Mouse (Mus musculus): ENCODE measurements around the gene Sim1. TPM values are rescaled to one million over a fixed set of nuclear protein-coding genes. Genes with fewer than 3 reads are reported as not detected.

The Sim1 gene
- total and polyA plus RNA-seq, 2 experiments from 2014 or later = 0.09 to 0.52 TPM

DNA sequence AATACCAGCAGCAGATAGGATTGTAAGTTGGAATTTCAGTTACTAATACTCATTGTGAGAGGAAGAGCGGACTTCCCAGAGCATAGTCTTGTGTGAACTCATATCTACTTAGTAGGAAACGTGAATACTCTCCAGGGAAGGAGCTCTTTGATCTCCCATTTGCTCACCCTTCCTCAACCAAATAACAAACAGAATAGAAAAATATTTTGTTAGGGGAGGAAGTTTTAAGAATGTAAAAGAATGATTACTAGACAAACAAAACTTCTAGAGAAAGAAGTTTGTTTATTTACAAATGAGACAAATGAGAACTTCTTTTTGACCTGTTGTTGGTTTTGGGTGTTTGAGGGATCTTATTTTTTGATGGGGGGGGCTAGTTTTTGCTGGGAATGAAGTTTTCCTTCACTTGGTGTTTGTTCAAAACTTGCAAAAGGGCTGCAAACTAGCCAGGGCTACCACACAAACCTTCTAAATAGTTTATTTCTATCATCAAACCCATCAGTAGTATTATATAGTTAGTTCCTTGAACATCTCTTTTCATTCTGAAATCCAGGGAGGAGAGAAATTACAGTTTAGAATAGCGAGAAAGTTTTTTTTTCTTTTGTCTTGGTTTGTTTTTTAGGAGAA lies 2.3 kb downstream of the Sim1 start:
- Histone ChIP-seq H3K27ac (no peak overlapping the region), H3K4me1 (ENCODE audit: insufficient read depth, low read length) (peaks cover 3% of the 10 kb centered on the region; the same call in 1 of the 2 replicates), H3K4me3 (ENCODE audit: low read length) (no peak overlapping the region), H3K9me3 (ENCODE audit: low read length) (no peaks in the 10 kb centered on the region), H3K27me3 (ENCODE audit: insufficient read depth, low read length) (peaks cover 89% of the 10 kb centered on the region), H3K4me2 (ENCODE audit: low read depth, low read length) (no peak overlapping the region), H3K36me3 (ENCODE audit: insufficient read depth, low read length) (no peaks in the 10 kb centered on the region), H3K9ac (replicated peaks; ENCODE audit: low read length) (no peak overlapping the region)
- TF ChIP-seq CTCF (IDR thresholded peaks at IDR 0.05; ENCODE audit: low read depth) = no peak
- DNase-seq (ENCODE audit: low spot score) = no peak
- ATAC-seq = no peak
- WGBS = 11% methylated on average over 3 of the region's 3 CpGs

DNA sequence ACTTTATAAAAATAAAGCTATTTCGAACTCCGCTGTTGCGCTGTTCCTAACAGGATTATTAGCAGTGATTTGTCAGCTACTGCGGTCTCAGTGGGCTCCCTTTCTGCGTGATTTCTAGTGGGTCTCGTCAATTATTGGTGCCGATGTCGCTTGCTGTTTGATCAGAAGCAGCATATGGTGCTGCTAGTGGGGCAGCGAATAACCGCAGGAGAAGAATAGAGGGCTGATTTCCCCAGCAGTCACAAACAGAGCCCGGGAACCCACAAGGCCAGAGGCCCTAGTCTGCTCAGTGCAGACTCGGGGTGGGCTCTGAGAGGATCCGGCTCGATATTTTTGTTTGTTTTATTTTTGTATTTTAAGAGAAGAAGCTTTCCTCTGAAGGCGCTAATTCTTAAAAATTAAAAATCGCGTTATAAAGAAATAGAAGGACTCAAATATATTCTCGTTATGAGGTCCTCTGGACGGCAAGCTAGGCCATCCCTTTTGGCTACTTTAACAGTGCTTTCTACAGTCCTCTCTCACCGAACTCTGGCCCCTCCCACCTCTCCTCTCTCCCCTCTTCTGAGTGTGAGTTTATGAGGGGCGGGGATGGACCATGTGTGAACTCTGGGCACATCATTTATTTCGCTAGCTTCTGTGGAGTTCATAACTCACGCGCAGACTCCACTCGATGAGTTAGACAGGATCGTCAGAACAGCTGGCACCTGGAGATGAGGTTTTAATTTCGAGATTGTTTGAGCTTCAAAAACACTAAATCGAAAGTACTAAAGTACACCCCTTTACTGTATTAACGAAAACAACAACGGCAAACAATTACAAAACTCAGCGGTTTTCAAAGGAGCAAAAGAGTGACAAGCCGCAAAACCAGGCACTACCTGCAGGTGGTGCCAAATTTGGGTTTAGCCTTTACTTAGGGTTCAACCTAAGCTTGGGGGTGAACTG lies 3.2 kb downstream of the Sim1 start:
- Histone ChIP-seq H3K4me2 (ENCODE audit: low read depth, low read length) (no peak overlapping the region), H3K27me3 (ENCODE audit: insufficient read depth, low read length) (peaks cover 88% of the 10 kb centered on the region), H3K4me1 (ENCODE audit: insufficient read depth, low read length) (peaks cover 3% of the 10 kb centered on the region; the same call in 1 of the 2 replicates), H3K36me3 (ENCODE audit: insufficient read depth, low read length) (no peaks in the 10 kb centered on the region), H3K9ac (replicated peaks; ENCODE audit: low read length) (no peak overlapping the region), H3K4me3 (ENCODE audit: low read length) (no peak overlapping the region), H3K9me3 (ENCODE audit: low read length) (no peaks in the 10 kb centered on the region), H3K27ac (no peak overlapping the region)
- WGBS = 2% methylated on average over 32 of the region's 32 CpGs
- ATAC-seq (no peak), DNase-seq (ENCODE audit: low spot score) (peak; percentile 62)
- TF ChIP-seq CTCF (IDR thresholded peaks at IDR 0.05; ENCODE audit: low read depth) = peak; percentile 58

DNA sequence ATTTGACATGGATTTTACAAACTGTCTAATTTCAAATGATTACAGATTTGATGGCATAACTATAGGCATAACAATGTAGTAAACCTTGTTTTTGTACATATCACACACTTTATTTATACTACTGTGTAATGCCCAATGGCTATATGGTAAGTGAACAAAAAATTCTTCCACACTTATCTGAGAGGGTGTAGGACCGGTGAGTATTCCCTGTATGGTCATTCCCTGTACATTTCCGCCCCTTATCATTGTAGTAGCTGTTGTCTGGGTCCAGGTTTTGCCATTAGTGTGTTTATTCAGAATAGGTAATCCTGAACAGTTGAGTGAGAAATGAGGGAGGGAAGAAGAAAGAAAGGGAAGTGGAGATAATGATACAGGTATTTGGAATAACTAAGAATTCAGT lies 4.1 kb downstream of the Sim1 start:
- no peak overlapping the region for H3K27ac ChIP-seq
- no peaks in the 10 kb centered on the region for H3K9me3 ChIP-seq (ENCODE audit: low read length)
- no peak overlapping the region for H3K4me2 ChIP-seq (ENCODE audit: low read depth, low read length)
- H3K9ac ChIP-seq (replicated peaks; ENCODE audit: low read length) = no peak overlapping the region
- no peaks in the 10 kb centered on the region for H3K36me3 ChIP-seq (ENCODE audit: insufficient read depth, low read length)
- WGBS = 19% methylated on average over 2 of the region's 2 CpGs
- H3K4me3 ChIP-seq (ENCODE audit: low read length) = no peak overlapping the region
- no peak for TF ChIP-seq CTCF (IDR thresholded peaks at IDR 0.05; ENCODE audit: low read depth)
- no peak for DNase-seq (ENCODE audit: low spot score)
- H3K4me1 ChIP-seq (ENCODE audit: insufficient read depth, low read length) = peaks cover 3% of the 10 kb centered on the region; the same call in 1 of the 2 replicates
- peaks cover 80% of the 10 kb centered on the region for H3K27me3 ChIP-seq (ENCODE audit: insufficient read depth, low read length)
- no peak for ATAC-seq

DNA sequence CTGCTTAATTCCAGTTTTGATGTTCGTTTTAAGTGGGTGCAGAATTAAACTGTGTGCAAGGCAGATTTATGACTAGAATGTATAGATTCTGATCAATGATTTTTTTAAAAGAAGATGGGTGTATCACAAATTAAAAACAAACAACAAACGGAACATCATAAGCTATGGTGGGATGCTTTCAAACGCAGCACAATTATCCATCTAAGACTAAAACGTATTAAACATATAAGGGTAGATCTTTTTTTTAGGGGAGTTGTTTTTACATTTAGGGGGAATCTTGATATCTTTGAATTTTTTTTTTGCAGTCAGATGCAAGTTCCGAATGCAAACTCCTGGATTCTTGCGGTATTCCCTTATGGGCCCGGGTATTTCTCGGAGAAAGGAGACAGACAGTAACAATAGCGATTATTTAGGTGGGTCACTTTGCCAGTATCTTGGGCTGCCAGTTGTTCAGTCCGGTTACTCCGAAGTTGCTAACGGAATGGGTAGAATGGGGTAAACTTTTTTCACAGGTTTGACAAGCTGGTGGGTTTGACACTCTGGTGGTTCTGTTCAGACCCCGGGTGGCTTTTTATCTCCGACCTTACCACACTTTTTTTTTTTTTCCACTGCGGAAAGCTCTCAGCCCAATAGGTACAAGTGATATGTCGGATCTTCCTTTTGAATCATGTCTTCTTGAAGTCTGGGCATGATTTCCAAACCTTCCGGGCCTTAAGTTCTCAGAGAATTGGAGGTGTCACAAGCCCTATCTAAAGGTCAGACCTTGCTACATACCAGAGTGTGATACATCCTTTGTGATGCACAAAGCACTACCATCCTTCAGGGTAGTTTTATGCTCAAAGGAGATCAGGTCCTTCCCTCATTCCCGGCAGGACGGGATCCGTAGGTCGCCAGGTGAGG lies 5.5 kb downstream of the Sim1 start:
- Histone ChIP-seq H3K9me3 (ENCODE audit: low read length) (no peaks in the 10 kb centered on the region), H3K4me3 (ENCODE audit: low read length) (no peak overlapping the region), H3K27ac (no peak overlapping the region), H3K27me3 (ENCODE audit: insufficient read depth, low read length) (peaks cover 80% of the 10 kb centered on the region), H3K4me1 (ENCODE audit: insufficient read depth, low read length) (no peaks in the 10 kb centered on the region), H3K9ac (replicated peaks; ENCODE audit: low read length) (no peak overlapping the region), H3K4me2 (ENCODE audit: low read depth, low read length) (no peak overlapping the region), H3K36me3 (ENCODE audit: insufficient read depth, low read length) (no peaks in the 10 kb centered on the region)
- DNase-seq (ENCODE audit: low spot score) = no peak
- no peak for TF ChIP-seq CTCF (IDR thresholded peaks at IDR 0.05; ENCODE audit: low read depth)
- ATAC-seq = no peak
- WGBS = 2% methylated on average over 21 of the region's 21 CpGs

DNA sequence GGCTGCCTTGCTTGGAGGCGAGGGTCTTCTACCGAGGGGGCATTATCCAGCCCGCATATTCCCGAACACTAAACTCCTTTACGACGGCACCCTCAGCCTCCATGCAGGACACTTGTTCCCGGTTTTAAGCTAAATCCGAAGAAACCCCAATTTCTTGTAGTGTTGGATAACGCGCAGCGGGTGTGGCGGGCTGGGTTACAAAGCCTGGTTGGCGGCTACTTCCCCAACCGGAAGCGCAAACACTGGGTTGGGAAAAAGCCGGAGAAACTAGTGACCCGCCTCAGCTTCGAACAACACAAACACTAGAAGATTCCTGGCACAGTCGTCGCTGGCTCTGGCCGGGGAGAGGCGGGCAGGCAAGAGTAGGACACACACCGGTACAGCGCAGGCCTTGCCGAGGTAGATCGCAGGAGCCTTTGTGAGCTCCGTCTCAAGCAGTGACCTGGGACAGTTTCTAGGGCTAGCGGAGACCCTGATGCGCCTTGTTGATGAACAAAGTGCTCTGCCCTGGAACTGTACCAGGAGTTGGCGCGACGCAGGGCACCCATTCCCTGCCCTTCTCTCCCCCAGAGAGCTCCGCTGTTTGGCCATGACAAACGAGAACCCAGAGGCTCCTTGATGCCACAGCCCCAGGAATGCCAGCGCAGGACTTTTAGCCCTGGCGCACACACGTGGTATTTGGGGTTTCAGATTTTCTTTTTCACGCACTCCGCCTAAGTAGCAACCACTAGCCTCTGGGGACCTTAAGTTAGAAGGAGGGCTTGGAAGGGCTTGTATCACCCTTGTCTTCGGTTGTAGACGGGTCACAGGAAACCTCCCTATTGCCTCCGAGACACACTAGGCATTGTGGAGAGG lies 6.4 kb downstream of the Sim1 start:
- WGBS = under 1% methylated on average over 42 of the region's 42 CpGs
- H3K4me1 ChIP-seq (ENCODE audit: insufficient read depth, low read length) = no peaks in the 10 kb centered on the region
- H3K36me3 ChIP-seq (ENCODE audit: insufficient read depth, low read length) = no peaks in the 10 kb centered on the region
- H3K4me3 ChIP-seq (ENCODE audit: low read length) = no peak overlapping the region
- no peaks in the 10 kb centered on the region for H3K9me3 ChIP-seq (ENCODE audit: low read length)
- no peak for TF ChIP-seq CTCF (IDR thresholded peaks at IDR 0.05; ENCODE audit: low read depth)
- H3K4me2 ChIP-seq (ENCODE audit: low read depth, low read length) = no peak overlapping the region
- ATAC-seq = 0 out of 2 replicates have a peak, but pooled peaks have one; percentile 11
- no peak overlapping the region for H3K27ac ChIP-seq
- H3K27me3 ChIP-seq (ENCODE audit: insufficient read depth, low read length) = peaks cover 79% of the 10 kb centered on the region
- DNase-seq (ENCODE audit: low spot score) = no peak
- no peak overlapping the region for H3K9ac ChIP-seq (replicated peaks; ENCODE audit: low read length)

Measured in hindbrain, postnatal 0 days (tissue).